Mouse (Mus musculus) left cerebral cortex, adult 8-10 months (tissue): Measurements from ENCODE around the gene Ehbp1. TPM values are rescaled to one million over a fixed set of nuclear protein-coding genes. Genes with fewer than 3 reads are reported as not detected.

ENCODE experiments used
- DNase-seq, 2 experiments: peaks; one replicate each; pipeline ENCODE4 v3.0.0; 2022; ENCODE audit warnings: low spot score in 2 of 2
- total RNA-seq, 4 experiments: library from RNA; stranded (reverse); gene quantifications; 2 replicates each; pipeline ENCODE4 v1.2.4; 2022

The Ehbp1 gene
- total RNA-seq, 4 experiments from 2014 or later: 49.0 to 58.4 (median 53.7) TPM

DNA sequence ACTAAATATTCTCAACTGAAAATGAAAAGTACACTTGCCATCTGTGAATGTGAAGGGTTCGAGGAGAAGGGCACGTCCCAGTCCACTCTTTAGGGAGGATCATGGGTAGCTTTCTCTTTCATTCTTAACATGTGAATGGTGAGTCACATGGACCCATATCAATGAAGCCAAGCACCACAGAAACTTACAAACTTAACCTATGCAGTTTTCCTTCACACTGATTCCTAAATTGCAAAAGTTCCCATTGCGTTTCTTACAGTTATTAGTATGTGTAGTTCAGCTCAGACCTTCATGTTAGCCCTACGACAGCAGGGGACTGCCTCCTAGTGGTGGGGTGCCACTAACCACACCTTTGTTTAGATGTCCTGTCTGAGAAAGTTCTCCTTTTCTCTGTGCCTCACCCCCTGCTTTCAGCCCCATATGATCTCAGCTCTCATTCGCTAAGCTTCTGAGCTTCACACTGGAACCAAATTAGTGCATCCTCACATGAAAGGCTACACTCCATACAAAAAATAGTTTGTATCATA lies 368.0 kb downstream of the Ehbp1 start:
- DNase-seq: no peak

DNA sequence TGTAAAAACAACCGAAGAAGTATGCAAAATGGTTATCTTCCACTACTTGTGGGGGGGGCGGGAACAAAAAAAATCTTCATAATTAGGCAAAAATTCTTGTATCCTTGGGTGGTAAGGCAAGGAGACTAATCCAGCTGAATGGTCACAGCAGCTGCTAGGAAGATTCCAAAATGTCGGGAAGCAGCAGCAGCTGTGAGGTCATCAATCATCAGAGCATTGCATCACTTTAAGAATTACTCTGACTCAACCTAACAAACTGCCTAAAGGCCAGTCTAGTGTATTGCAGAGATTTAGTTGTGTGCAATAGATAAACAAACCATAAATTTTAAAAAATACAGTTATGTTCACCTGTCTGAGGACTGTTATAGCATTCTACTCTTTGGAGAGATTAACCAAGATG lies 368.5 kb downstream of the Ehbp1 start:
- no peak for DNase-seq

DNA sequence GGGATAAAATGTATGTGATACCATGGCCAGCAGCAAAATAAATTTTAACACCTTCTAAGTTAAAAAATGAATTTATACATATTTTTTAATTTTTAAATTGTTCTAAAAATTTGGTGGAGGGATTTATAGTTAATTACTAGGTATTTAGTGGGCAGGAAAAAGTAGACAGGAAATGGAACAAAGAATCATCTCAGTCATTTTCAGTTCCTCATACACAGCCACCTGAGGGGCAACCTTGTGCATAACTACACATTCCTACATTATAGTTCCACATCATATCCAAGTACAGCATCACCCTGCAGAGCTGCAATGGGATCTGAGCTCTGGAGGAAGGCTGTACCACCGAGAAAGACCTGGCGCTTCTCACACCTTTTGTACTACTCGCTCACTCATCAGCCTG lies 373.2 kb downstream of the Ehbp1 start:
- DNase-seq: no peak

Other genes starting within 250 kb of the Ehbp1 start
- 1 to 10 TPM; 5.8 to 6.6 (median 6.2) TPM for gene Tmem17, start 169.8 kb upstream of the Ehbp1 start, total RNA-seq